Mouse (Mus musculus): ENCODE results near the gene Fnip2. TPM values are rescaled to one million over a fixed set of nuclear protein-coding genes. Genes with fewer than 3 reads are reported as not detected.
A peak's percentile ranks its signal among the peaks of the same experiment; 100 is the strongest.

Gene Fnip2
- 1,000 to 10,000 TPM in 9 of 26 experiments, 100 to 1,000 TPM in 17; 297 to 1,489 (median 906) TPM for total RNA-seq (2018; cell fraction: chromatin; rRNA removed)
- total RNA-seq (2018; cell fraction: cytosol; rRNA removed): 100 to 1,000 TPM; 110 to 449 (median 248) TPM
- total RNA-seq (2018; cell fraction: nucleus; rRNA removed): 1,000 to 10,000 TPM in 1 of 26 experiments, 100 to 1,000 TPM in 25; 324 to 1,078 (median 679) TPM
- polyA plus RNA-seq (2018): 87.1 to 150 TPM (median 126 TPM) in 3 replicates

DNA sequence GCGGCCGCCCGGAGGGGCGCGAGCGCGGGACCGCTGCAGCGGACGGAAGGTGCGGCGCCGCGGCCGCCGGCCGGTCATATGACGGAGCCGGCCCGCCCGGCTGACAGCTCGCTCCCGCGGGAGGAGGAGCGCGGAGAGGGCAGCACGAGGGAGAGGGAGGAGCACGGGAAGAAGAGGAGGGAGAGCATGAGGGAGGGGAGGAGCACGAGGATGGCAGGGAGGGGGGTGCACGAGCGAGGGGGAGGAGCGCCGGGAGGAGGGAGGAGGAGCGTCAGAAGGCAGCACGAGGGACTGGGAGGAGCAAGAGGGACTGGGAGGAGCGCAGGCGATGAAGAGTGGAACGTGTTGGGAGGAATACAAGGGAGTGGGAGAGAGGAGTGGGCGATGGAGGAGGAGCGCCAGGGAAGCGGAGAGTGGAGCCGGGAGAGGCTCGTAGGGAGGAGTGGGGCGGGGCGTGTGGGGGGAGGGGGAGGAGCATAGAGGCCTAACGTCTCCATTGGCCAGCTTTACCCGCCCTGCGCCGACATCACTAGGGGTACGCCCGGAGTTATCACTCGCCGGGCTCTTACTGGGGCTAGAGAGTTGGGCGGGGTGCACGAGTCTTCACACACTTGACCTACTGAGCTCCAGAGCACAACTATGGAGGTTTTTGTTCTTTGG is at the start of gene Fnip2:
TSS of gene Fnip2 (minus strand) at position 94 of the 660 bp plus-strand sequence.
- WGBS (ENCODE audit: missing documents): 0% methylated on average over 28 of the region's 55 CpGs
- H3K79me2 ChIP-seq (ENCODE audit: inconsistent target): peaks cover 79% of the 10 kb centered on the region
- H3K4me3 ChIP-seq (ENCODE audit: inconsistent target): peak within 1 kb of the TSS; percentile 100
- no peaks in the 10 kb centered on the region; the same call in 1 of the 2 replicates for H3K36me3 ChIP-seq (ENCODE audit: inconsistent target)
- H3K27ac ChIP-seq: peak within 1 kb of the TSS; percentile 99

GRCm38 (mm10) chr3:79609886-79610285 is 42.3 kb upstream of the Fnip2 start:
- Histone ChIP-seq H3K4me3 (ENCODE audit: inconsistent target) (no peak overlapping the region), H3K36me3 (ENCODE audit: inconsistent target) (peaks cover 56% of the 10 kb centered on the region), H3K27ac (no peak overlapping the region), H3K79me2 (ENCODE audit: inconsistent target) (no peaks in the 10 kb centered on the region)
- WGBS (ENCODE audit: missing documents): 96% methylated on average over 2 of the region's 2 CpGs

DNA sequence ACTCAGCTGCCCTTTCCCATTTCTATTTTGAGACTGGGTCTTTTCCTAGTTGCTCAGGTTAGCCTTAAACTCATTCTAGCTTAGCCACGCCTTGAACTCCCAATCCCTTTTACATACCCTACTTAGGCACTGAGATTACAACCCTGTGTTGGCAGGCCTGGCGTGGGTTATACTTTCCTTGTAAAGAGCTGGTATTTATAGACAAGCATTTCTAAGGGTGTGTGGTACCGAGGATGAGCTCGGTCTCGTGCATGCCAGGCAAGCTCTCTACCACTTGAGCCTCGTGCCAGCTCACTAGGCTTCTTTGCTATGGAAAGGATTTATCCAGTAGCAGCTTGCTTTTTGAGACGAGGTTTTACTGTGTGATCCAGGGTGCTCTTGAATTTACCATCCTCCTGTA is 27.9 kb upstream of the Fnip2 start:
- no peak overlapping the region for H3K4me3 ChIP-seq (ENCODE audit: inconsistent target)
- 91% methylated on average over 7 of the region's 7 CpGs for WGBS (ENCODE audit: missing documents)

GRCm38 (mm10) chr3:79591793-79592471 is 24.3 kb upstream of the Fnip2 start:
- H3K27ac ChIP-seq: peak overlapping the region; percentile 71
- 1% methylated on average over 15 of the region's 15 CpGs for WGBS (ENCODE audit: missing documents)

More for the DNA sequence above, 27.9 kb upstream of the Fnip2 start:
- peaks cover 47% of the 10 kb centered on the region for H3K36me3 ChIP-seq (ENCODE audit: inconsistent target)
- H3K27ac ChIP-seq: no peak overlapping the region
- H3K79me2 ChIP-seq (ENCODE audit: inconsistent target): peaks cover 30% of the 10 kb centered on the region

GRCm38 (mm10) chr3:79590863-79591792 is 23.5 kb upstream of the Fnip2 start, which contains the start of gene Ppid:
TSS of gene Ppid (plus strand) at chr3:79591342.
- Histone ChIP-seq H3K4me3 (ENCODE audit: inconsistent target) (peak within 1 kb of the TSS; percentile 70), H3K36me3 (ENCODE audit: inconsistent target) (peaks cover 25% of the 10 kb centered on the region), H3K79me2 (ENCODE audit: inconsistent target) (peaks cover 36% of the 10 kb centered on the region), H3K27ac (peak within 1 kb of the TSS; percentile 71)
- WGBS (ENCODE audit: missing documents): 4% methylated on average over 63 of the region's 63 CpGs

More at GRCm38 (mm10) chr3:79591793-79592471, 24.3 kb upstream of the Fnip2 start:
- peak overlapping the region; percentile 70 for H3K4me3 ChIP-seq (ENCODE audit: inconsistent target)
- peaks cover 30% of the 10 kb centered on the region for H3K79me2 ChIP-seq (ENCODE audit: inconsistent target)
- H3K36me3 ChIP-seq (ENCODE audit: inconsistent target): peaks cover 33% of the 10 kb centered on the region

DNA sequence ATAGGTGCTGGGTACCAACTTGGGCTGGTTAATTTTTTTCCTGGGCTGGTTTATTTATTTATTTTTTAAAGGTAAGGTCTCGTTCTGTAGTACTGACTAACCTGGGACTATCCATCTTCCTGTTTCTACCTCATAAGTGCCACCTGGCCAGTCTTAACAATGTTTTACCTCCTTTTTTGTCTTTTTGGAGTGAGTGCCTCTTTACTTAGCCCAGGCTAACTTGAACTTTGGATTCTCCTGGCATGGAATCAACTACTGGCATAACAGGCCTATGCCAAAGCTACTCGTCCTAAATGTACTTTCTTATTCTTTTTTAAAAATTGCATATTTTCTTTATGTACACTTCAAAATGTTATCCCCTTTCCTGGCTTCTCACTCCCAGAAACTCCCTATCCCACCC is 22.1 kb upstream of the Fnip2 start:
- Histone ChIP-seq H3K27ac (no peak overlapping the region), H3K36me3 (ENCODE audit: inconsistent target) (peaks cover 10% of the 10 kb centered on the region; the same call in 1 of the 2 replicates), H3K79me2 (ENCODE audit: inconsistent target) (peaks cover 39% of the 10 kb centered on the region), H3K4me3 (ENCODE audit: inconsistent target) (no peak overlapping the region)
- WGBS (ENCODE audit: missing documents): 83% methylated on average over 2 of the region's 2 CpGs

GRCm38 (mm10) chr3:79586804-79587203 is 19.2 kb upstream of the Fnip2 start:
- 1% methylated on average over 6 of the region's 6 CpGs for WGBS (ENCODE audit: missing documents)
- no peak overlapping the region for H3K4me3 ChIP-seq (ENCODE audit: inconsistent target)
- H3K27ac ChIP-seq: no peak overlapping the region
- peaks cover 13% of the 10 kb centered on the region for H3K79me2 ChIP-seq (ENCODE audit: inconsistent target)
- H3K36me3 ChIP-seq (ENCODE audit: inconsistent target): no peaks in the 10 kb centered on the region

- no peaks in the 10 kb centered on the region; the same call in 1 of the 2 replicates for H3K79me2 ChIP-seq (ENCODE audit: inconsistent target)
- no peak overlapping the region for H3K4me3 ChIP-seq (ENCODE audit: inconsistent target)
- H3K36me3 ChIP-seq (ENCODE audit: inconsistent target): no peaks in the 10 kb centered on the region
- 95% methylated on average over 5 of the region's 5 CpGs for WGBS (ENCODE audit: missing documents)
- no peak overlapping the region for H3K27ac ChIP-seq
These were observed 12.4 kb upstream of the Fnip2 start for GRCm38 (mm10) chr3:79579891-79580575.

- H3K4me3 ChIP-seq (ENCODE audit: inconsistent target): no peak overlapping the region
- H3K27ac ChIP-seq: no peak overlapping the region
- WGBS (ENCODE audit: missing documents): 95% methylated on average over 6 of the region's 6 CpGs
These were observed 10.6 kb upstream of the Fnip2 start for GRCm38 (mm10) chr3:79578164-79578563.

GRCm38 (mm10) chr3:79577606-79578005 is 10.0 kb upstream of the Fnip2 start:
- H3K27ac ChIP-seq: no peak overlapping the region
- no peak overlapping the region for H3K4me3 ChIP-seq (ENCODE audit: inconsistent target)
- WGBS (ENCODE audit: missing documents): 100% methylated on average over 6 of the region's 6 CpGs

More at GRCm38 (mm10) chr3:79578164-79578563, 10.6 kb upstream of the Fnip2 start:
- no peaks in the 10 kb centered on the region for H3K79me2 ChIP-seq (ENCODE audit: inconsistent target)
- no peaks in the 10 kb centered on the region for H3K36me3 ChIP-seq (ENCODE audit: inconsistent target)

DNA sequence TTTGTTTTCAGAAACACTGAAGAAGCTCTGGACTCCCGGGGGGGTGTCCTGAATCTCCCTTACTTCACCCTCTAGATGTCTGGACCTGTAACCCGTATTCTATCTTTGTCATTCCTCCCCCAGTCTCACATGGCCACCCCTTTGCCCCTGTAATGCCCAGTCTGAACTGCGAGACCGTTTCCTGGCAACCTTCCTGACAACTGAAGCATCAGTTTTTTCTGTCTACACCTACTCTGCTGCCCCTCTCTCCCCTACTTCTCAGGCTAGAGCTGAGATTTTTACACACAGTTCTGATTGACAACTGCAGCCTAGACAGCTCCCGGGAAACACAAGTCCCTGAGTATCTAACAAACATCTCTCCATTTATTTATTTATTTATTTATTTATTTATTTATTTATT is 9.3 kb upstream of the Fnip2 start:
- peaks cover 4% of the 10 kb centered on the region for H3K79me2 ChIP-seq (ENCODE audit: inconsistent target)
- H3K4me3 ChIP-seq (ENCODE audit: inconsistent target): no peak overlapping the region
- no peak overlapping the region for H3K27ac ChIP-seq
- no peaks in the 10 kb centered on the region for H3K36me3 ChIP-seq (ENCODE audit: inconsistent target)
- 77% methylated on average over 2 of the region's 5 CpGs for WGBS (ENCODE audit: missing documents)

More at GRCm38 (mm10) chr3:79577606-79578005, 10.0 kb upstream of the Fnip2 start:
- Histone ChIP-seq H3K79me2 (ENCODE audit: inconsistent target) (no peaks in the 10 kb centered on the region), H3K36me3 (ENCODE audit: inconsistent target) (no peaks in the 10 kb centered on the region)

GRCm38 (mm10) chr3:79576468-79576816 is 8.8 kb upstream of the Fnip2 start:
- no peaks in the 10 kb centered on the region for H3K36me3 ChIP-seq (ENCODE audit: inconsistent target)
- peaks cover 8% of the 10 kb centered on the region for H3K79me2 ChIP-seq (ENCODE audit: inconsistent target)
- no peak overlapping the region for H3K27ac ChIP-seq
- no peak overlapping the region for H3K4me3 ChIP-seq (ENCODE audit: inconsistent target)
- 59% methylated on average over 3 of the region's 3 CpGs for WGBS (ENCODE audit: missing documents)

GRCm38 (mm10) chr3:79575576-79576467 is 8.2 kb upstream of the Fnip2 start:
- H3K79me2 ChIP-seq (ENCODE audit: inconsistent target): peaks cover 14% of the 10 kb centered on the region
- H3K36me3 ChIP-seq (ENCODE audit: inconsistent target): no peaks in the 10 kb centered on the region
- 88% methylated on average over 8 of the region's 10 CpGs for WGBS (ENCODE audit: missing documents)
- no peak overlapping the region for H3K4me3 ChIP-seq (ENCODE audit: inconsistent target)
- H3K27ac ChIP-seq: no peak overlapping the region
